Mouse (Mus musculus) ES-Bruce4 (cell line): ENCODE measurements around the gene Six4.

Experiments used
- CTCF ChIP-seq: IDR thresholded peaks from one replicate; pipeline ENCODE4 v1.8.1; 2011; ENCODE audit warnings: low read depth, low read length
- EP300 ChIP-seq: IDR thresholded peaks from 2 replicates; pipeline ENCODE4 v1.6.1; 2011; ENCODE audit warnings: low read depth, low read length; ENCODE audit not compliant: insufficient read depth
- POLR2A ChIP-seq: IDR thresholded peaks from one replicate; pipeline ENCODE4 v1.8.1; 2011; ENCODE audit warnings: low read length; ENCODE audit not compliant: insufficient read depth

GRCm38 (mm10) chr12:73154150-73154549 is 40.9 kb upstream of the Six4 start:
- TF ChIP-seq CTCF, result no peak
- no peak for TF ChIP-seq EP300
- TF ChIP-seq POLR2A, result no peak
